Mouse (Mus musculus) hematopoietic stem cell, adult 5-6 weeks (primary cell): ENCODE data around the gene Rab40b. TPM values are rescaled to one million over a fixed set of nuclear protein-coding genes. Genes with fewer than 3 reads are reported as not detected.
"Not testable (repeated sequence)": the region's sequence is repeated elsewhere in the genome, so short reads cannot be mapped to it uniquely, and the experiment has no call there.

ENCODE experiments used
- ATAC-seq, 2 experiments: fragments of 125-278 bp in 1 of 2; replicated peaks in 1 of 2; 2 replicates each; pipeline ENCODE4 v1.8.0; 2016 to 2017; ENCODE audit warnings: inconsistent platforms in 2 of 2, mild to moderate bottlenecking in 2 of 2, moderate number of reproducible peaks in 2 of 2, low read depth in 1 of 2, moderate TSS enrichment in 1 of 2; ENCODE audit not compliant: low FRiP score in 2 of 2, poor library complexity in 2 of 2, severe bottlenecking in 2 of 2, insufficient read depth in 1 of 2, low TSS enrichment in 1 of 2
- total RNA-seq: library from RNA; stranded (forward); fragments of 172-1452, 232-1000 nt; gene quantifications from 2 replicates; pipeline ENCODE4 v1.2.3, GENCODE M21; 2017

Gene Rab40b
- total RNA-seq, 1 experiment from 2014 or later = 1.4 TPM

DNA sequence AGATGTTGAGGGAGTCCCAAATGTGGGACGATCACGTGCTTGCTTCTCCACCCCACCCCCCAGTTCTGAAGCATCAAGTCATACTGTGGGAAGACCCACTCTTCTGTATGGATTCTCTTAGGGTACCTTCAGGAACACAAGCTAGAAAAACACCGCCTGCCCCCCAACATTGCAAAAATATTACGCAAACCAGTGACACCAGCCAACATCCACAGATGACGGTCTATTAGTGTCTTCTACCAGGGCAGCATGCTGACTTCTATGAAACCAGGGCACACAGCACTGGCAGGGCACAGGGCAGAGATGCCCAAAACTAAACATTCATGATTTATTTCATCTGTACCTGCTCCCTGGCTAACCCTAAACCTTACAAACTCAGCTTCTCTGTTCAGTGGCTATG lies 61.4 kb downstream of the Rab40b start:
- no peak for ATAC-seq

DNA sequence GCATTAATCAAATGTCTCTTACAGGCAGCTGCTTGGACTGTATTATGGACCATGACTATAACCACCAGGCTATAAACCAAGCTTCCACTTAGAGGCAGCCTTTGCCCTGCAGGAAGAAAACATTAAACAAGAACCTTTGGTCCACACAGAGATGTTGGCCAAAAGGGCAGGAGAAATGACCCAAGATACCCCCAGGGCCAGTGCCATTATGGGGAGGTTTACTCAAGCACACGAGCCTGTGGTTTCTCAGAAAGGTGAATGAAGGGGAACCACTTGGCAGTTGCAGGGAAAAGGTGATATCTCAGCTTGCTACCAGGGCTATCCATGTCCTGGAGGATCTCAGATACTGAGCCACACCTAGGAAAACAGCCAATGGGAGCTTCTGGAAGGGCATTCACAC lies 62.0 kb downstream of the Rab40b start:
- no peak for ATAC-seq

- not testable (repeated sequence) for ATAC-seq
These were observed 80.3 kb downstream of the Rab40b start for GRCm38 (mm10) chr11:121307712-121308111.

- ATAC-seq = no peak
These were observed 81.4 kb downstream of the Rab40b start for GRCm38 (mm10) chr11:121306608-121307007.

Other genes with a start within 250 kb of the Rab40b start
- not detected in 2 replicates for gene Tex19.1, start 242.1 kb downstream of the Rab40b start, total RNA-seq
- gene Uts2r, start 228.0 kb downstream of the Rab40b start, total RNA-seq = not detected in 2 replicates
- 9.6 and 12.0 TPM in 2 replicates for gene Hexdc, start 183.8 kb downstream of the Rab40b start, total RNA-seq
- 3.6 and 10.6 TPM in 2 replicates for gene Ogfod3, start 183.5 kb downstream of the Rab40b start, total RNA-seq
- 26.7 and 47.8 TPM in 2 replicates for gene Cybc1, start 158.9 kb downstream of the Rab40b start, total RNA-seq
- gene Narf, start 151.0 kb downstream of the Rab40b start, total RNA-seq = 27.1 and 28.9 TPM in 2 replicates
- gene Foxk2, start 128.3 kb downstream of the Rab40b start, total RNA-seq = 20.8 and 34.6 TPM in 2 replicates
- gene Wdr45b, start 33.8 kb downstream of the Rab40b start, total RNA-seq = 54.3 and 62.0 TPM in 2 replicates
- 14.4 and 26.5 TPM in 2 replicates for gene Fn3krp, start 33.1 kb upstream of the Rab40b start, total RNA-seq
- gene Fn3k, start 46.7 kb upstream of the Rab40b start, total RNA-seq = 1.1 and 1.8 TPM in 2 replicates
- gene Tbcd, start 63.7 kb upstream of the Rab40b start, total RNA-seq = 47.0 and 50.4 TPM in 2 replicates
- gene Zfp750, start 131.1 kb upstream of the Rab40b start, total RNA-seq = not detected in 2 replicates